Mouse (Mus musculus): ENCODE data around the gene Adi1. TPM values are rescaled to one million over a fixed set of nuclear protein-coding genes. Genes with fewer than 3 reads are reported as not detected.
A peak's percentile ranks its signal among the peaks of the same experiment; 100 is the strongest.

Adi1 gene
- total and polyA plus RNA-seq, 3 experiments: 18.1 to 54.8 TPM; not detected in 1

DNA sequence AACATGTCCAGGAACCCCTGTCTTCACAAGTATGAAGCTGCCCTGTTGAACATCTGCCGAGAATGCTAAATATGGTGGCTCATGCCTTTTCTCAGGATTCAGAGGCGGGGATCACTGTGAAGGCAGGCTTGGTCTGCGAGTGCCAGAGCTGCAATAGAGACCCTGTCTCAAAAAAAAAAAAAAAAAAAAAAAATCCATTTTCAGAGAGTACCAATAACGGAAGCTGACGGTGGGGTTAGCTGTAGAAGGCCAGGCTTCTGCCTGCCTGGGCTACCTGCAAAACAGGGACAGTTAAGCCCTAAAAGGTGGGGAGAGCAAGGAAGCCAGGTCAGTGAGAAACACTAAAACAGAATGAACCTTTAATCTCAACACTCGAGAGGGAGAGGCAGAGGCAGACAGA lies 38.5 kb upstream of the Adi1 start:
- peak overlapping the region; percentile 47 to 70; a peak in 3 of 4 replicates for H3K4me3 ChIP-seq (ENCODE audit: control insufficient read depth in 1 of 2, insufficient read depth in 1 of 2, low read depth in 2 of 2, low read length in 2 of 2)
- no peaks in the 10 kb centered on the region for H3K27me3 ChIP-seq (ENCODE audit: control insufficient read depth in 1 of 2, insufficient read depth in 2 of 2, low read length in 2 of 2)
- H3K79me2 ChIP-seq (ENCODE audit: control insufficient read depth, insufficient read depth, low read length, poor library complexity): peaks cover 39% of the 10 kb centered on the region
- H3K4me1 ChIP-seq (ENCODE audit: control insufficient read depth in 1 of 2, insufficient read depth in 2 of 2, low read length in 2 of 2): peaks cover 0 to 18% of the 10 kb centered on the region in 2 experiments; a peak in 3 of 4 replicates
- H3K36me3 ChIP-seq (ENCODE audit: control insufficient read depth in 1 of 2, insufficient read depth in 2 of 2, low read length in 2 of 2): peaks cover 20 to 25% of the 10 kb centered on the region in 2 experiments
- no peaks in the 10 kb centered on the region for H3K9me3 ChIP-seq (replicated peaks; ENCODE audit: insufficient read depth, low read length)
- no peak overlapping the region for H3K27ac ChIP-seq (ENCODE audit: control insufficient read depth, low read depth, low read length)
- DNase-seq (ENCODE audit: low read depth, low spot score): no peak
- no peak for TF ChIP-seq ZKSCAN1 (IDR thresholded peaks at IDR 0.05; ENCODE audit: low read depth, low read length)
- no peak for TF ChIP-seq ZMIZ1 (IDR thresholded peaks at IDR 0.05; ENCODE audit: low read depth, low read length)
- no peak for TF ChIP-seq MAX (IDR thresholded peaks at IDR 0.05; ENCODE audit: low read length)
- TF ChIP-seq MAFK (IDR thresholded peaks at IDR 0.05; ENCODE audit: borderline replicate concordance, low read depth, low read length): no peak
- no peak for TF ChIP-seq TCF12 (IDR thresholded peaks at IDR 0.05; ENCODE audit: low read depth, low read length)
- TF ChIP-seq POLR2AphosphoS2 (IDR thresholded peaks at IDR 0.05; ENCODE audit: low read length): no peak
- no peak for TF ChIP-seq CTCF (IDR thresholded peaks at IDR 0.05 in 2 of 3, conservative IDR thresholded peaks at IDR 0.05 in 1 of 3; ENCODE audit: control insufficient read depth in 1 of 3, insufficient read depth in 1 of 3, low read depth in 2 of 3, low read length in 3 of 3, poor library complexity in 1 of 3, severe bottlenecking in 1 of 3)
- TF ChIP-seq ETS1 (IDR thresholded peaks at IDR 0.05; ENCODE audit: low read depth, low read length): no peak
- TF ChIP-seq NRF1 (IDR thresholded peaks at IDR 0.05; ENCODE audit: insufficient read depth, low read depth, low read length, poor library complexity, severe bottlenecking): no peak
- no peak overlapping the region for H3K9ac ChIP-seq (ENCODE audit: control insufficient read depth, low read depth, low read length, poor library complexity, severe bottlenecking)

- peaks cover 0 to 2% of the 10 kb centered on the region in 2 experiments; a peak in 1 of 4 replicates for H3K4me1 ChIP-seq (ENCODE audit: control insufficient read depth in 1 of 2, insufficient read depth in 2 of 2, low read length in 2 of 2)
- no peak for DNase-seq (ENCODE audit: low read depth, low spot score)
Measured at GRCm38 (mm10) chr12:28638778-28639177, 36.3 kb upstream of the Adi1 start.

More at GRCm38 (mm10) chr12:28638778-28639177, 36.3 kb upstream of the Adi1 start:
- Histone ChIP-seq H3K9ac (ENCODE audit: control insufficient read depth, low read depth, low read length, poor library complexity, severe bottlenecking) (no peak overlapping the region), H3K79me2 (ENCODE audit: control insufficient read depth, insufficient read depth, low read length, poor library complexity) (peaks cover 19% of the 10 kb centered on the region), H3K27ac (ENCODE audit: control insufficient read depth, low read depth, low read length) (no peak overlapping the region), H3K27me3 (ENCODE audit: control insufficient read depth in 1 of 2, insufficient read depth in 2 of 2, low read length in 2 of 2) (peaks cover 0 to 3% of the 10 kb centered on the region in 2 experiments; a peak in 1 of 4 replicates), H3K9me3 (replicated peaks; ENCODE audit: insufficient read depth, low read length) (no peaks in the 10 kb centered on the region), H3K4me3 (ENCODE audit: control insufficient read depth in 1 of 2, insufficient read depth in 1 of 2, low read depth in 2 of 2, low read length in 2 of 2) (no peak overlapping the region), H3K36me3 (ENCODE audit: control insufficient read depth in 1 of 2, insufficient read depth in 2 of 2, low read length in 2 of 2) (peaks cover 0 to 7% of the 10 kb centered on the region in 2 experiments; a peak in 3 of 4 replicates)
- no peak for TF ChIP-seq JUND (IDR thresholded peaks at IDR 0.05; ENCODE audit: low read depth, low read length)
- no peak for TF ChIP-seq MAZ (IDR thresholded peaks at IDR 0.05; ENCODE audit: low read depth, low read length)
- no peak for TF ChIP-seq ZC3H11A (IDR thresholded peaks at IDR 0.05; ENCODE audit: low read depth, low read length)
- TF ChIP-seq MYB (IDR thresholded peaks at IDR 0.05; ENCODE audit: low read depth, low read length): no peak
- no peak for TF ChIP-seq POLR2AphosphoS5 (IDR thresholded peaks at IDR 0.05; ENCODE audit: borderline replicate concordance, low read depth, low read length)
- no peak for TF ChIP-seq EP300 (IDR thresholded peaks at IDR 0.05; ENCODE audit: low read depth in 1 of 2, low read length in 2 of 2)
- TF ChIP-seq NRF1 (IDR thresholded peaks at IDR 0.05; ENCODE audit: insufficient read depth, low read depth, low read length, poor library complexity, severe bottlenecking): no peak
- TF ChIP-seq MYC (IDR thresholded peaks at IDR 0.05; ENCODE audit: low read depth, low read length): no peak
- no peak for TF ChIP-seq UBTF (IDR thresholded peaks at IDR 0.05; ENCODE audit: borderline replicate concordance, insufficient read depth, low read depth, low read length)
- TF ChIP-seq MAFK (IDR thresholded peaks at IDR 0.05; ENCODE audit: borderline replicate concordance, low read depth, low read length): no peak
- no peak for TF ChIP-seq NELFE (IDR thresholded peaks at IDR 0.05; ENCODE audit: low read depth, low read length)
- TF ChIP-seq ZMIZ1 (IDR thresholded peaks at IDR 0.05; ENCODE audit: low read depth, low read length): no peak
- no peak for TF ChIP-seq E2F4 (IDR thresholded peaks at IDR 0.05; ENCODE audit: borderline replicate concordance, low read depth, low read length)
- no peak for TF ChIP-seq GATA1 (IDR thresholded peaks at IDR 0.05; ENCODE audit: low read depth, low read length)
- no peak for TF ChIP-seq GABPA (IDR thresholded peaks at IDR 0.05; ENCODE audit: low read depth, low read length)
- no peak for TF ChIP-seq RAD21 (IDR thresholded peaks at IDR 0.05; ENCODE audit: low read depth, low read length)
- no peak for TF ChIP-seq ELF1 (IDR thresholded peaks at IDR 0.05; ENCODE audit: low read depth, low read length)
- no peak for TF ChIP-seq TAL1 (IDR thresholded peaks at IDR 0.05; ENCODE audit: low read length)
- TF ChIP-seq CHD2 (IDR thresholded peaks at IDR 0.05; ENCODE audit: low read length): no peak

Measured in MEL (cell line).